Mouse (Mus musculus) lung, postnatal 0 days (tissue): ENCODE measurements around the gene Trp53i11.

ENCODE experiments used
- CTCF ChIP-seq: IDR thresholded peaks from 2 replicates; pipeline ENCODE4 v1.5.1; 2016; ENCODE audit warnings: antibody characterized with exemption, mild to moderate bottlenecking
- EP300 ChIP-seq: IDR thresholded peaks from 2 replicates; pipeline ENCODE4 v1.6.1; 2016; ENCODE audit warnings: antibody characterized with exemption, mild to moderate bottlenecking, control low read depth

DNA sequence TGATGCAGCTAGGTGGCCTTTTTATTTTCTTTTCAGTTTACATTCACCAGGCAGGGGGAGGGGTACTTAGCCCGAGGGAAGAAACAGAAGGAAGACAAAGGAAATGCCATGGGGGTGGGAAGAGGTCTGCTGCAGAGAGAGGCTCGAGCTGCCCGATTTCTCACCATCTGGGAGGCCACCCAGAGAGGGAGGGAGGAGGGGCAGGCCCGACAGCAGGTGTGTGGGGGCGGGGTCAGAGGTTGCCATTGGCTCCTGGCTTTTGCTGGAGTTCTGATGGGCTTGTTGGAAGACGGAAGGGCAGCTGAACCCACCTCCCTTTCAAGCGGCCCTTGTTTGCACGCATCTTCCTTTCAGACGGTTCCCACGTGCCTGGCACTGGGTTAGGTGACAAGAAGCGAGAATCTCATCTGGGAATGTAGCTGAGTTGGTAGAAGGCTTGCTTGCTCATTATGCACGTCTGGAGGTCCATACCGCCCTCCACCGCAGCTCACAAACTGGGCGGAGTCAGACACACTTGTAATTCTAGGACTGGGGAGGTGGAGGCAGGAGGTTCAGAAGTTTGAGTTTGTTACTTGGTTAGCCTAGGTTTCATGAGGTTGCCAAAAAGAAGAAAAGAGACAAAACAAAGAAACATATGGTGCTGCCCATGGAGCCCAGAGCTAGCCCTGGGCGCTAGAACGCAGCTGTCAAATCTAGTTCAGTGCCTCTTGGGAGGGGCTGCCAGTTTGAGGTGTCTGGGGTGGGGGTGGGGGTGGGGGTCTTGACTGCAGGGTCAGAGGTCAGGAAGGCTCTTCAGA, 10.3 kb upstream of the Trp53i11 start:
- TF ChIP-seq CTCF (no peak), EP300 (no peak)
